ENCODE assay signal across 7 mouse cellular contexts in the genomic region with DNA sequence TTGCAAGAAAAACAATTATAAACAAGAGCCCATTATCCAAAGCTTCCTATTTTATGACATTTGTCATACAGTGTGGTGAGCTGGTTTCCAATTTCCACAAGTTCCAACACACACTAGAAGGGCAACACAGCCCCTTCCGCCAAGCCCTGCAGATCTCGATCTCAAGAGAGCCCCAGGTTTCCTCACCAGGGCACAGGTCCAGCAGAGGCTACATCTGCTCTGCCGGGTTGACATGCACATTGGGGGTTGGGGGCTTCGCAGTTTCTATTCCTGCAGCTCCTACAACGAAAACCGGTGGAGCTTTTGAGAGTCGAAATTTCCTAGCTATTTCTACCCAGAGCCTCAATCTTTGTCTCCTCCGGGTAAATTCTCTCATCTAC. TPM values are rescaled to one million over a fixed set of nuclear protein-coding genes. Genes with fewer than 3 reads are reported as not detected.
A peak's percentile ranks its signal among the peaks of the same experiment; 100 is the strongest.
DNase-seq lines count a peak whose midpoint lies in the region; ATAC-seq and TF ChIP-seq lines count a peak whose summit lies in the region.

No protein-coding gene starts in this region.

- no peak for TF ChIP-seq CTCF in heart, adult 2 months (IDR thresholded peaks at IDR 0.05)

- peak overlapping the region; percentile 96 for H3K27ac ChIP-seq in heart, adult 2 months
- peak overlapping the region; percentile 83 for H3K27ac ChIP-seq in stomach, embryonic 15.5 days

- peak overlapping the region; percentile 71 for H3K4me3 ChIP-seq in heart, adult 2 months
- H3K4me3 ChIP-seq in stomach, embryonic 15.5 days (replicated peaks) = peak overlapping the region; percentile 59

- no peaks in the 10 kb centered on the region for H3K9me3 ChIP-seq in stomach, embryonic 15.5 days

- no peaks in the 10 kb centered on the region for H3K27me3 ChIP-seq in heart, adult 2 months (ENCODE audit: control insufficient read depth, insufficient read depth, low read length)
- no peaks in the 10 kb centered on the region for H3K27me3 ChIP-seq in stomach, embryonic 15.5 days (replicated peaks)

- TF ChIP-seq EP300 in heart, adult 2 months (IDR thresholded peaks at IDR 0.05; ENCODE audit: insufficient read depth, low read depth, low read length) = no peak

- peak; percentile 14 to 15 for DNase-seq in thymus, adult 18-20 months
- no peak for DNase-seq in thymus, postnatal 0 days (ENCODE audit: low spot score)
- peak; percentile 34 for DNase-seq in cerebellum, adult 8-10 months
- DNase-seq in heart, adult 2 months = peak; percentile 47 to 52
- peak; percentile 31 for DNase-seq in kidney, adult 9 months
- peak; percentile 35 for DNase-seq in lung, postnatal 10 days

- no peak for ATAC-seq in stomach, embryonic 15.5 days (ENCODE audit: insufficient read depth, low FRiP score, low read depth)

- H3K36me3 ChIP-seq in heart, adult 2 months (ENCODE audit: control insufficient read depth, insufficient read depth, low read length) = peaks cover 15% of the 10 kb centered on the region
- H3K36me3 ChIP-seq in stomach, embryonic 15.5 days = no peaks in the 10 kb centered on the region

- peak overlapping the region; percentile 76 for H3K4me2 ChIP-seq in stomach, embryonic 15.5 days

- peaks cover 4% of the 10 kb centered on the region; the same call in 1 of the 2 replicates for H3K4me1 ChIP-seq in heart, adult 2 months (ENCODE audit: control insufficient read depth, insufficient read depth, low read length)
- no peaks in the 10 kb centered on the region; the same call in 1 of the 2 replicates for H3K4me1 ChIP-seq in stomach, embryonic 15.5 days

- intact Hi-C loops in heart, adult 2 months (cut with DNase I) = loop anchor here (2.0 to 10.0 kb wide), 2 partner anchors 47 to 819 kb away; a partner anchor contains a TSS

- no peak for TF ChIP-seq POLR2A in heart, adult 2 months (IDR thresholded peaks at IDR 0.05; ENCODE audit: insufficient read depth, low read depth, low read length)

- 3% methylated on average over 8 of the region's 8 CpGs for WGBS in heart, adult 2 months
- WGBS in stomach, embryonic 15.5 days = 1% methylated on average over 8 of the region's 8 CpGs

- H3K79me2 ChIP-seq in heart, adult 2 months (replicated peaks; ENCODE audit: control insufficient read depth, insufficient read depth, low read length) = peaks cover 3% of the 10 kb centered on the region; the same call in 1 of the 2 replicates

- peak overlapping the region; percentile 76 for H3K9ac ChIP-seq in heart, adult 2 months (ENCODE audit: low read depth, low read length)
- H3K9ac ChIP-seq in stomach, embryonic 15.5 days = peak overlapping the region; percentile 42

RNA-seq across cellular contexts. Expression of a gene that starts 1.0 kb away (rescaled TPM):
- polyA plus RNA-seq in thymus, postnatal 0 days (2015; fragmentation: Nextera tagmentation; extraction: Ambion mirVana) = 8.3 and 8.5 TPM in 2 replicates
- total RNA-seq in heart, adult 2 months (2021) = 100 to 1,000 TPM in 1 of 2 experiments, 10 to 100 TPM in 1; 70.9 to 103 TPM
- 18.0 and 36.9 TPM in 2 replicates for polyA plus RNA-seq in heart, adult 2 months (2012; rRNA removed)
- 4.5 and 4.9 TPM in 2 replicates for polyA plus RNA-seq in stomach, embryonic 15.5 days (2015; fragmentation: Nextera tagmentation; extraction: Ambion mirVana)

RNA-seq across cellular contexts. Expression of a gene that starts 46.6 kb away (rescaled TPM):
- polyA plus RNA-seq in thymus, postnatal 0 days (2015; fragmentation: Nextera tagmentation; extraction: Ambion mirVana) = 9.4 and 11.2 TPM in 2 replicates
- total RNA-seq in heart, adult 2 months (2021) = 1 to 10 TPM; 3.4 to 3.8 TPM
- polyA plus RNA-seq in heart, adult 2 months (2012; rRNA removed) = 2.6 and 3.7 TPM in 2 replicates
- 2.6 and 3.5 TPM in 2 replicates for polyA plus RNA-seq in stomach, embryonic 15.5 days (2015; fragmentation: Nextera tagmentation; extraction: Ambion mirVana)
